In genomic region chr1:177667041-177667791, GRCm38 (mm10) we compare ENCODE assay signal across 23 mouse cellular contexts.
DNase-seq lines count a peak whose midpoint lies in the region; ATAC-seq and TF ChIP-seq lines count a peak whose summit lies in the region.
"Had no signal": no experiment of that assay in that cellular context is flagged by ENCODE, and none has a peak within 500 bp of the region (broad histone marks: within the 10 kb centered on the region; RNA-seq: fewer than 3 reads in every experiment).

No protein-coding gene starts in this region.

- in situ Hi-C loops in CH12.LX (cut with MboI; ENCODE audit: low pct_ligation_motif_present, low pct_unique_long_range_greater_than_20kb, low sequenced_read_pairs): no loop called here

- TF ChIP-seq CTCF in CH12.LX (conservative IDR thresholded peaks at IDR 0.05 in 1 of 2, IDR thresholded peaks at IDR 0.05 in 1 of 2; ENCODE audit: low read depth in 2 of 2, low read length in 2 of 2): no peak

- no peak for TF ChIP-seq POLR2A in CH12.LX (IDR thresholded peaks at IDR 0.05; ENCODE audit: low read depth, low read length)

- no peaks in the 10 kb centered on the region for H3K27me3 ChIP-seq in CH12.LX (replicated peaks)
- H3K27me3 ChIP-seq in megakaryocyte, embryonic 14.5 days (replicated peaks): no peaks in the 10 kb centered on the region
- H3K27me3 ChIP-seq: embryonic facial prominence, embryonic 13.5 days; forebrain, embryonic 15.5 days; hindbrain, embryonic 13.5 days; liver, embryonic 15.5 days; midbrain, embryonic 13.5 days had no signal

- dilution Hi-C loops in CH12.LX (cut with MboI; ENCODE audit: extremely low pct_ligation_motif_present, extremely low pct_unique_long_range_greater_than_20kb, low sequenced_read_pairs): no loop called here

- ATAC-seq in neutrophil, adult 5-6 weeks (ENCODE audit: extremely low read depth, insufficient number of reproducible peaks, low FRiP score, poor library complexity, severe bottlenecking): peak; percentile 76
- ATAC-seq: forebrain, embryonic 15.5 days; midbrain, embryonic 13.5 days had no signal

- peak overlapping the region; percentile 34 for H3K9ac ChIP-seq in CH12.LX (ENCODE audit: insufficient read depth, low read depth)
- H3K9ac ChIP-seq: embryonic facial prominence, embryonic 13.5 days; forebrain, embryonic 15.5 days; hindbrain, embryonic 13.5 days; liver, embryonic 15.5 days; lung, embryonic 14.5 days; midbrain, embryonic 13.5 days had no signal

- H3K36me3 ChIP-seq in CH12.LX (replicated peaks in 1 of 2; ENCODE audit: control insufficient read depth in 1 of 2, insufficient read depth in 1 of 2, low read length in 1 of 2): no peaks in the 10 kb centered on the region
- no peaks in the 10 kb centered on the region for H3K36me3 ChIP-seq in megakaryocyte, embryonic 14.5 days (replicated peaks; ENCODE audit: low read length)
- H3K36me3 ChIP-seq: embryonic facial prominence, embryonic 13.5 days; forebrain, embryonic 10.5 days; forebrain, embryonic 15.5 days; hindbrain, embryonic 13.5 days; liver, embryonic 15.5 days; midbrain, embryonic 13.5 days had no signal

- intact Hi-C loops in heart, postnatal 10 days (cut with DNase I): no loop called here

- DNase-seq in B cell, adult 2 months: peak; percentile 64 to 70
- peak; percentile 87 for DNase-seq in CH12.LX (ENCODE audit: extremely low read depth)
- DNase-seq in right cerebral cortex, postnatal 10 days (ENCODE audit: low spot score in 2 of 2): no peak
- no peak for DNase-seq in heart, postnatal 10 days
- no peak for DNase-seq in adrenal gland, adult 8-10 months
- DNase-seq: adrenal gland, postnatal 25 days; cerebellum, adult 11-12 months; cerebellum, adult 9-11 months; gastrocnemius, postnatal 25 days; heart, postnatal 36 days; kidney, adult 11 months; liver; lung, embryonic 14.5 days; lung, postnatal 14 days; right cerebral cortex, postnatal 14 days had no signal

- H3K79me2 ChIP-seq in CH12.LX (replicated peaks; ENCODE audit: control insufficient read depth, extremely low read depth, insufficient read depth, poor library complexity, severe bottlenecking): no peaks in the 10 kb centered on the region

- H3K27ac ChIP-seq in CH12.LX (ENCODE audit: insufficient read depth, low read depth): no peak overlapping the region; the same call in 1 of the 2 replicates
- H3K27ac ChIP-seq: embryonic facial prominence, embryonic 13.5 days; forebrain, embryonic 10.5 days; forebrain, embryonic 15.5 days; hindbrain, embryonic 13.5 days; liver, embryonic 15.5 days; midbrain, embryonic 13.5 days had no signal

- TF ChIP-seq RAD21 in CH12.LX (IDR thresholded peaks at IDR 0.05; ENCODE audit: low read depth, low read length): no peak

- no peak overlapping the region for H3K4me3 ChIP-seq in CH12.LX (replicated peaks in 1 of 3; ENCODE audit: low read depth in 2 of 3, low read length in 2 of 3, poor library complexity in 1 of 3)
- peak overlapping the region; percentile 14 for H3K4me3 ChIP-seq in megakaryocyte, embryonic 14.5 days (replicated peaks)
- H3K4me3 ChIP-seq: embryonic facial prominence, embryonic 13.5 days; forebrain, embryonic 10.5 days; forebrain, embryonic 15.5 days; hindbrain, embryonic 13.5 days; liver, embryonic 15.5 days; midbrain, embryonic 13.5 days had no signal

- H3K9me3 ChIP-seq in CH12.LX (replicated peaks; ENCODE audit: low read length): peaks cover 3% of the 10 kb centered on the region
- H3K9me3 ChIP-seq in megakaryocyte, embryonic 14.5 days: peaks cover 23% of the 10 kb centered on the region
- H3K9me3 ChIP-seq: embryonic facial prominence, embryonic 13.5 days; forebrain, embryonic 10.5 days; forebrain, embryonic 15.5 days; hindbrain, embryonic 13.5 days; liver, embryonic 15.5 days; midbrain, embryonic 13.5 days had no signal

- peaks cover 7 to 29% of the 10 kb centered on the region in 2 experiments; a peak in 3 of 4 replicates for H3K4me1 ChIP-seq in CH12.LX (ENCODE audit: control insufficient read depth in 1 of 2, insufficient read depth in 2 of 2)
- H3K4me1 ChIP-seq in megakaryocyte, embryonic 14.5 days: no peaks in the 10 kb centered on the region
- H3K4me1 ChIP-seq: forebrain, embryonic 10.5 days; forebrain, embryonic 15.5 days; hindbrain, embryonic 13.5 days; liver, embryonic 15.5 days; midbrain, embryonic 13.5 days had no signal

- peak overlapping the region; percentile 75 for H3K4me2 ChIP-seq in CH12.LX (ENCODE audit: insufficient read depth, low read depth, poor library complexity, severe bottlenecking)
- H3K4me2 ChIP-seq: embryonic facial prominence, embryonic 13.5 days; forebrain, embryonic 15.5 days; hindbrain, embryonic 13.5 days; liver, embryonic 15.5 days; lung, embryonic 14.5 days; midbrain, embryonic 13.5 days had no signal

- TF ChIP-seq EP300 in CH12.LX (IDR thresholded peaks at IDR 0.05; ENCODE audit: low read length): peak; percentile 75; the same call in 1 of the 2 replicates

TF ChIP-seq in CH12.LX, 34 proteins besides CTCF, POLR2A, EP300 and RAD21:
- TF ChIP-seq E2F4 (IDR thresholded peaks at IDR 0.05; ENCODE audit: insufficient replicate concordance, low read depth, low read length): no peak
- TF ChIP-seq ZC3H11A (IDR thresholded peaks at IDR 0.05; ENCODE audit: low read depth, low read length): no peak
- TF ChIP-seq ZNF384 (IDR thresholded peaks at IDR 0.05; ENCODE audit: low read depth, low read length): no peak
- TF ChIP-seq JUN (IDR thresholded peaks at IDR 0.05; ENCODE audit: insufficient read depth, low read depth, low read length): peak; percentile 39
- no peak for TF ChIP-seq NELFE (IDR thresholded peaks at IDR 0.05; ENCODE audit: low read depth, low read length)
- TF ChIP-seq MAFK (IDR thresholded peaks at IDR 0.05; ENCODE audit: insufficient replicate concordance, low read length): peak; percentile 59
- peak; percentile 68; the same call in 1 of the 2 replicates for TF ChIP-seq TCF12 (IDR thresholded peaks at IDR 0.05; ENCODE audit: low read depth, low read length)
- TF ChIP-seq MEF2A (IDR thresholded peaks at IDR 0.05; ENCODE audit: borderline replicate concordance, low read depth, low read length): peak; percentile 66; the same call in 1 of the 2 replicates
- TF ChIP-seq BHLHE40 (IDR thresholded peaks at IDR 0.05; ENCODE audit: low read depth, low read length): peak; percentile 67
- 0 out of 2 replicates have a peak, but pooled peaks have one; percentile 33 for TF ChIP-seq ZMIZ1 (IDR thresholded peaks at IDR 0.05; ENCODE audit: low read depth, low read length)
- TF ChIP-seq CHD1 (IDR thresholded peaks at IDR 0.05; ENCODE audit: low read depth, low read length): peak; percentile 45; the same call in 1 of the 2 replicates
- peak; percentile 91 for TF ChIP-seq ETS1 (conservative IDR thresholded peaks at IDR 0.05; ENCODE audit: low read depth, low read length)
- no peak for TF ChIP-seq KAT2A (IDR thresholded peaks at IDR 0.05; ENCODE audit: insufficient replicate concordance, low read length)
- peak; percentile 63 for TF ChIP-seq IRF4 (IDR thresholded peaks at IDR 0.05; ENCODE audit: low read depth, low read length)
- peak; percentile 60; the same call in 1 of the 2 replicates for TF ChIP-seq CHD2 (IDR thresholded peaks at IDR 0.05; ENCODE audit: low read length)
- no peak for TF ChIP-seq TBP (conservative IDR thresholded peaks at IDR 0.05; ENCODE audit: low read depth, low read length)
- TF ChIP-seq NRF1 (IDR thresholded peaks at IDR 0.05; ENCODE audit: low read depth, low read length): no peak
- TF ChIP-seq POLR2AphosphoS2 (IDR thresholded peaks at IDR 0.05; ENCODE audit: low read depth, low read length): no peak
- TF ChIP-seq USF1 (IDR thresholded peaks at IDR 0.05; ENCODE audit: low read depth, low read length): no peak
- TF ChIP-seq MAZ (IDR thresholded peaks at IDR 0.05; ENCODE audit: low read depth, low read length): no peak; the same call in 1 of the 2 replicates
- TF ChIP-seq SIN3A (IDR thresholded peaks at IDR 0.05; ENCODE audit: low read length): peak; percentile 49; the same call in 1 of the 2 replicates
TF ChIP-seq in CH12.LX: peak in this region for 11.

Comparison
In these comparisons a context has a peak if more than half of its experiments do, and no peak if none do; other contexts are left out.
1. DNase-seq: peak in B cell, adult 2 months (2 of 2) and CH12.LX (single experiment); none in right cerebral cortex, postnatal 10 days (0 of 2), heart, postnatal 10 days (0 of 2) and adrenal gland, adult 8-10 months (single experiment).